Mouse (Mus musculus) kidney, adult 2 months (tissue): ENCODE measurements around the gene Gnao1.

Experiments used
- CTCF ChIP-seq: fragments of 200-500 bp; conservative IDR thresholded peaks from 2 replicates; pipeline ENCODE4 v1.5.1; 2011; ENCODE audit warnings: low read depth, mild to moderate bottlenecking, control low read depth, low read length, moderate library complexity, mixed read lengths; ENCODE audit not compliant: insufficient read depth, insufficient read length
- POLR2A ChIP-seq: fragments of 200-500 bp; IDR thresholded peaks from one replicate; pipeline ENCODE4 v1.6.1; 2011; ENCODE audit warnings: low read depth, low read length, control low read depth

- TF ChIP-seq CTCF (no peak), POLR2A (no peak)
Measured at GRCm38 (mm10) chr8:93971451-93971850, 161.7 kb downstream of the Gnao1 start.
